Mouse (Mus musculus) heart, embryonic 14.5 days (tissue): ENCODE results near the gene Fbxo7. TPM values are rescaled to one million over a fixed set of nuclear protein-coding genes. Genes with fewer than 3 reads are reported as not detected.

Experiments used
- ATAC-seq: fragments of 200-750 bp; cut with Nextera tagmentation; 2 replicates; pipeline ENCODE4 v1.8.0; 2017; ENCODE audit warnings: low read depth, moderate TSS enrichment; ENCODE audit not compliant: insufficient number of reproducible peaks, insufficient read depth, low FRiP score
- H3K27ac ChIP-seq, 2 experiments: fragments of 200-500 bp in 1 of 2; fragments of 300-500 bp in 1 of 2; sonication (generic) in 1 of 2; replicated peaks in 1 of 2; 2 replicates each; pipeline ENCODE4 v1.5.1; 2012 to 2014; ENCODE audit warnings: low read depth in 2 of 2, low read length in 2 of 2, control low read depth in 1 of 2, mild to moderate bottlenecking in 1 of 2, mixed read lengths in 1 of 2; ENCODE audit not compliant: control insufficient read depth in 1 of 2, insufficient read depth in 1 of 2
- H3K27me3 ChIP-seq: fragments of 300-500 bp; sonication (generic); 2 replicates; pipeline ENCODE4 v1.6.1; 2014; ENCODE audit warnings: mild to moderate bottlenecking, low read length, control low read depth; ENCODE audit not compliant: control insufficient read depth, insufficient read depth
- H3K36me3 ChIP-seq: fragments of 300-500 bp; sonication (generic); 2 replicates; pipeline ENCODE4 v1.6.1; 2014; ENCODE audit warnings: mild to moderate bottlenecking, control low read depth, low read length, mixed read lengths; ENCODE audit not compliant: control insufficient read depth, insufficient read depth
- H3K4me1 ChIP-seq, 2 experiments: fragments of 200-500 bp in 1 of 2; fragments of 300-500 bp in 1 of 2; sonication (generic) in 1 of 2; 2 replicates each; pipeline ENCODE4 v1.6.1; 2012 to 2014; ENCODE audit warnings: low read length in 2 of 2, control low read depth in 1 of 2, mixed read lengths in 1 of 2; ENCODE audit not compliant: control insufficient read depth in 2 of 2, insufficient read depth in 2 of 2
- H3K4me2 ChIP-seq: fragments of 300-500 bp; sonication (generic); 2 replicates; pipeline ENCODE4 v1.6.1; 2014; ENCODE audit warnings: mild to moderate bottlenecking, low read length
- H3K4me3 ChIP-seq, 2 experiments: fragments of 200-500 bp in 1 of 2; fragments of 300-500 bp in 1 of 2; sonication (generic) in 1 of 2; 2 replicates each; pipeline ENCODE4 v1.5.1; 2012 to 2014; ENCODE audit warnings: low read length in 2 of 2, mild to moderate bottlenecking in 2 of 2, control low read depth in 1 of 2, low read depth in 1 of 2, moderate library complexity in 1 of 2; ENCODE audit not compliant: control insufficient read depth in 1 of 2, insufficient read depth in 1 of 2
- H3K9ac ChIP-seq: fragments of 300-500 bp; sonication (generic); 2 replicates; pipeline ENCODE4 v1.6.1; 2014; ENCODE audit warnings: mild to moderate bottlenecking, low read length
- H3K9me3 ChIP-seq: fragments of 300-500 bp; sonication (generic); 2 replicates; pipeline ENCODE4 v1.6.1; 2016; ENCODE audit warnings: low read length, control low read depth; ENCODE audit not compliant: control insufficient read depth
- WGBS: fragments of 180-500 bp; shearing (Covaris S2); extraction: QIAGEN DNeasy Blood & Tissue Kit; methylation state at CpG from one replicate; pipeline ENCODE4 v1.1.7; 2014; 5-methylcytosine and 5-hydroxymethylcytosine counted together
- polyA plus RNA-seq: library from polyadenylated mRNA; unstranded; fragments of >200 nt; fragmentation: Nextera tagmentation; extraction: Ambion mirVana; gene quantifications from 2 replicates; pipeline ENCODE4 v1.2.1, GENCODE M21; 2014

Gene Fbxo7
- 20.1 and 22.1 TPM in 2 replicates for polyA plus RNA-seq

GRCm38 (mm10) chr10:86021749-86022473 is at the start of gene Fbxo7:
Gene Fbxo7 (plus strand): TSS chr10:86021972.
- Histone ChIP-seq H3K9ac (peak within 1 kb of the TSS; percentile 93), H3K9me3 (no peaks in the 10 kb centered on the region), H3K36me3 (peaks cover 3% of the 10 kb centered on the region), H3K4me1 (peaks cover 0 to 3% of the 10 kb centered on the region in 2 experiments; a peak in 1 of 4 replicates), H3K27me3 (no peaks in the 10 kb centered on the region), H3K4me2 (peak within 1 kb of the TSS; percentile 81), H3K4me3 (peak within 1 kb of the TSS; percentile 79 to 97), H3K27ac (peak within 1 kb of the TSS; percentile 84 to 92)
- WGBS: under 1% methylated on average over 82 of the region's 82 CpGs
- peak; percentile 90 for ATAC-seq

- WGBS: 65% methylated on average over 4 of the region's 4 CpGs
Measured at GRCm38 (mm10) chr10:85972915-85973314, 48.9 kb upstream of the Fbxo7 start.

GRCm38 (mm10) chr10:85989412-85990115 is 32.2 kb upstream of the Fbxo7 start:
- 68% methylated on average over 6 of the region's 6 CpGs for WGBS
- Histone ChIP-seq H3K4me2 (no peak overlapping the region), H3K4me1 (no peaks in the 10 kb centered on the region), H3K9ac (no peak overlapping the region), H3K4me3 (no peak overlapping the region), H3K27ac (no peak overlapping the region), H3K27me3 (no peaks in the 10 kb centered on the region), H3K9me3 (no peaks in the 10 kb centered on the region), H3K36me3 (no peaks in the 10 kb centered on the region)
- no peak for ATAC-seq

More at GRCm38 (mm10) chr10:85972915-85973314, 48.9 kb upstream of the Fbxo7 start:
- no peaks in the 10 kb centered on the region; a peak in 1 of 4 replicates for H3K4me1 ChIP-seq
- H3K27me3 ChIP-seq: no peaks in the 10 kb centered on the region
- no peak overlapping the region for H3K9ac ChIP-seq
- ATAC-seq: no peak
- H3K9me3 ChIP-seq: 0 out of 2 replicates have a peak, but pooled peaks cover 4% of the 10 kb centered on the region
- H3K36me3 ChIP-seq: no peaks in the 10 kb centered on the region
- no peak overlapping the region for H3K4me3 ChIP-seq
- no peak overlapping the region for H3K4me2 ChIP-seq
- no peak overlapping the region for H3K27ac ChIP-seq

GRCm38 (mm10) chr10:85992412-85992811 is 29.4 kb upstream of the Fbxo7 start:
- 78% methylated on average over 4 of the region's 4 CpGs for WGBS
- Histone ChIP-seq H3K36me3 (no peaks in the 10 kb centered on the region), H3K9ac (no peak overlapping the region), H3K4me3 (no peak overlapping the region), H3K4me2 (no peak overlapping the region), H3K27ac (no peak overlapping the region), H3K4me1 (no peaks in the 10 kb centered on the region), H3K9me3 (no peaks in the 10 kb centered on the region), H3K27me3 (no peaks in the 10 kb centered on the region)
- ATAC-seq: no peak

DNA sequence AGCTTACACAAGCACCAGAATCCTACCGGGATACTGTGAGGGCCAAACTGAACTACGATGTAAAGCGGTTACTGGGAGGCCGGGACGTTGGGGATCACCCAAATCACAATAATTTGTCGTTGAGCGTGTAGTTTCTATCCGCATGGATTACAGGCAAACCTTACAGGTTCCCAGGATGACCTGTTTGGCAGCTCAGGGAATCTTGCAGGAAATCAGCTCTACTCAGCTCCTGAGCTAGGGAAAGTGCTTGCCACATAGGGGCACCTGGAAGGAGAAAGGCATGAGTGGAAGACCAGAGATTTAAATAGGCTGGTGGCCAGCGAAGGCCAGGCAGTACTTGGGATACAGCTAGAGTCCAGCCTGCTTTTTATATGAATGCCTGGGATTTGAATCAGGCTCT is 27.9 kb upstream of the Fbxo7 start:
- H3K9me3 ChIP-seq: no peaks in the 10 kb centered on the region
- no peak overlapping the region for H3K4me3 ChIP-seq
- H3K27ac ChIP-seq: no peak overlapping the region
- H3K9ac ChIP-seq: no peak overlapping the region
- no peaks in the 10 kb centered on the region for H3K36me3 ChIP-seq
- H3K27me3 ChIP-seq: no peaks in the 10 kb centered on the region
- H3K4me2 ChIP-seq: no peak overlapping the region
- H3K4me1 ChIP-seq: no peaks in the 10 kb centered on the region
- no peak for ATAC-seq
- 84% methylated on average over 9 of the region's 9 CpGs for WGBS

GRCm38 (mm10) chr10:85994543-85995104 is 27.1 kb upstream of the Fbxo7 start:
- no peak for ATAC-seq
- 70% methylated on average over 5 of the region's 5 CpGs for WGBS
- H3K27me3 ChIP-seq: no peaks in the 10 kb centered on the region
- no peak overlapping the region for H3K4me2 ChIP-seq
- no peak overlapping the region for H3K27ac ChIP-seq
- H3K4me1 ChIP-seq: no peaks in the 10 kb centered on the region
- no peak overlapping the region for H3K4me3 ChIP-seq
- H3K9me3 ChIP-seq: no peaks in the 10 kb centered on the region
- no peak overlapping the region for H3K9ac ChIP-seq
- H3K36me3 ChIP-seq: no peaks in the 10 kb centered on the region

DNA sequence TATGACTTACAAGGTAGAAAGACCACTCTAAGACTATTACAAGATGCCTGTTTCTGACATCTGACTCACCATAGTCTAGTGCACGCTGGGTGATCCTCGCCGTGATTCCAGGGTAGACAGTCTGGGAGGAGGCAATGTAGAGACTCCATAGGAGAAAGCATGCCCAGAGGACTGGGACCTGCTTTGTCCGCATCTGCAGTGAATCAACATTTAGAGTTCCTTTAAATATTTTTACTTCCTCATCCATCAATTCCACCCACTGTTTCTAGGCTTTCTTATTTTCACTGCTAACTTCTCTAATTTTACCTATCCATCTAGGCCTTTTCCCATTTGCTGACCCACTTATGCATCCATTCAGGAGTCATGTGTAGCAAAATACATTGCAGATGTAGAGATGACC is 21.3 kb upstream of the Fbxo7 start:
- Histone ChIP-seq H3K4me3 (no peak overlapping the region), H3K36me3 (no peaks in the 10 kb centered on the region), H3K4me2 (no peak overlapping the region), H3K4me1 (no peaks in the 10 kb centered on the region), H3K27ac (no peak overlapping the region), H3K9ac (no peak overlapping the region), H3K9me3 (no peaks in the 10 kb centered on the region), H3K27me3 (no peaks in the 10 kb centered on the region)
- WGBS: 86% methylated on average over 4 of the region's 4 CpGs
- ATAC-seq: no peak
